Mouse (Mus musculus) limb, embryonic 12.5 days (tissue): ENCODE measurements at regions not wholly inside any gene's neighbourhood (a gene's known extent, or its start where the extent isn't known, plus 50 kb on each side); places are given as distances from the start of the nearest gene placed in this dataset.

ENCODE experiments used
- ATAC-seq: fragments of 200-750 bp; cut with Nextera tagmentation; 2 replicates; pipeline ENCODE4 v1.8.0; 2017; ENCODE audit warnings: low read depth, moderate TSS enrichment; ENCODE audit not compliant: insufficient number of reproducible peaks, insufficient read depth, low FRiP score, low TSS enrichment
- H3K27ac ChIP-seq: fragments of 300-500 bp; sonication (generic); 2 replicates; pipeline ENCODE4 v1.5.1; 2016; ENCODE audit warnings: mild to moderate bottlenecking, moderate library complexity
- H3K27me3 ChIP-seq: fragments of 300-500 bp; sonication (generic); 2 replicates; pipeline ENCODE4 v1.6.1; 2016; ENCODE audit warnings: mild to moderate bottlenecking, moderate library complexity
- H3K36me3 ChIP-seq: fragments of 300-500 bp; sonication (generic); 2 replicates; pipeline ENCODE4 v1.6.1; 2016; ENCODE audit warnings: mild to moderate bottlenecking, moderate library complexity
- H3K4me1 ChIP-seq: fragments of 300-500 bp; sonication (generic); replicated peaks from 2 replicates; pipeline ENCODE4 v1.6.1; 2016
- H3K4me2 ChIP-seq: fragments of 300-500 bp; sonication (generic); 2 replicates; pipeline ENCODE4 v1.6.1; 2016; ENCODE audit warnings: mild to moderate bottlenecking, moderate library complexity
- H3K4me3 ChIP-seq: fragments of 300-500 bp; sonication (generic); replicated peaks from 2 replicates; pipeline ENCODE4 v1.5.1; 2016; ENCODE audit warnings: mild to moderate bottlenecking
- H3K9ac ChIP-seq: fragments of 300-500 bp; sonication (generic); replicated peaks from 2 replicates; pipeline ENCODE4 v1.6.1; 2016; ENCODE audit warnings: mild to moderate bottlenecking, moderate library complexity
- H3K9me3 ChIP-seq: fragments of 300-500 bp; sonication (generic); 2 replicates; pipeline ENCODE4 v1.6.1; 2016; ENCODE audit warnings: mild to moderate bottlenecking, moderate library complexity
- WGBS: fragments of 180-500 bp; shearing (Covaris S2); methylation state at CpG from one replicate; pipeline ENCODE4 v1.1.7; 2016; 5-methylcytosine and 5-hydroxymethylcytosine counted together

- no peak overlapping the region for H3K9ac ChIP-seq
- no peak for ATAC-seq
- H3K27me3 ChIP-seq: no peaks in the 10 kb centered on the region
- H3K4me2 ChIP-seq: no peak overlapping the region
- no peak overlapping the region for H3K4me3 ChIP-seq
- no peaks in the 10 kb centered on the region for H3K9me3 ChIP-seq
- whole genome bisulfite sequencing: 95% methylated on average over 1 of the region's 1 CpGs
- no peak overlapping the region for H3K27ac ChIP-seq
- no peaks in the 10 kb centered on the region for H3K36me3 ChIP-seq
- H3K4me1 ChIP-seq: no peaks in the 10 kb centered on the region
Observed at GRCm38 (mm10) chr11:82668026-82668425, 96.1 kb downstream of the Cct6b start.

DNA sequence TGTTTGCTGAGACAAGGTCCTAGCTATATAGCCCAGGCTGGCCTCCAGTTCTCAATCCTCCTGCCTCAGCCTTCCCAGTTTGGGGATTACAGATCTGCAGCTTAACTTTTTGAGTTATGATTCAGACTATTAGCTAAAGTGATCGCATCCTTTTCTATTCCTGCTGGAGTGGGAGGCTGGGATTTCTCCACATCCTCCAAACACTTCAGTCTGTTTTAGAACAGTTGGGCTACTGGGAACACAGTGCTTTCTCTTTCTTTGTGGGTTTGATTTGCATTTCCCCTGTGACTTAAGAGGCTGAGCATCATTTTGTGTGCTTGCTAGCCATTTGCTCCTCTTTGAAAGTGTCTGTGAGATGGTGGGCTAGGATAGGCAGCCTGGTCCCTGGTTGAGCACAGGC, 100.0 kb downstream of the Cct6b start:
- Histone ChIP-seq H3K4me2 (no peak overlapping the region), H3K4me3 (no peak overlapping the region), H3K36me3 (no peaks in the 10 kb centered on the region), H3K4me1 (no peaks in the 10 kb centered on the region), H3K27ac (no peak overlapping the region), H3K27me3 (no peaks in the 10 kb centered on the region), H3K9ac (no peak overlapping the region), H3K9me3 (no peaks in the 10 kb centered on the region)
- 100% methylated on average over 1 of the region's 1 CpGs for WGBS
- ATAC-seq: no peak

DNA sequence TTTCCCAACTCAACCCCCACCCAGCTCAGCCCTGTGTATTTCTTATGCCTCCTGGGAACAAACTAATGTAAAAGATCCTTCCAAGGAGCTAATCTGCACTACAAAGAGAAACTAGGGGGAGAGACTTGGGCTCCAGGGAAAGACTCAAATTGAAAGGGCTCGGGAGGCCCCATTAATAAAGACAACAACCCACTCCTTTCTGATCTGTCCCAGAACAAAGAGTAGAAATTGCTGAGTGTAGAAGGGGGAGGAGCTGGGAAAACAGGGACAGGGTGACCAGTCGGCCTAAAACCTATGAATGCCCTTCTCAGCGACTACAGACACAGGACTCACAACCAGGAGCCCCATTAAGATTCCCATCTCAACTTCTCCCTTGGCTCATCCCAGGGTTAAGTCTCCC, 102.0 kb downstream of the Cct6b start:
- Histone ChIP-seq H3K4me2 (no peak overlapping the region), H3K4me1 (no peaks in the 10 kb centered on the region), H3K27me3 (no peaks in the 10 kb centered on the region), H3K9ac (no peak overlapping the region), H3K27ac (no peak overlapping the region), H3K36me3 (no peaks in the 10 kb centered on the region), H3K4me3 (no peak overlapping the region), H3K9me3 (no peaks in the 10 kb centered on the region)
- ATAC-seq: no peak
- WGBS: 10% methylated on average over 3 of the region's 3 CpGs

DNA sequence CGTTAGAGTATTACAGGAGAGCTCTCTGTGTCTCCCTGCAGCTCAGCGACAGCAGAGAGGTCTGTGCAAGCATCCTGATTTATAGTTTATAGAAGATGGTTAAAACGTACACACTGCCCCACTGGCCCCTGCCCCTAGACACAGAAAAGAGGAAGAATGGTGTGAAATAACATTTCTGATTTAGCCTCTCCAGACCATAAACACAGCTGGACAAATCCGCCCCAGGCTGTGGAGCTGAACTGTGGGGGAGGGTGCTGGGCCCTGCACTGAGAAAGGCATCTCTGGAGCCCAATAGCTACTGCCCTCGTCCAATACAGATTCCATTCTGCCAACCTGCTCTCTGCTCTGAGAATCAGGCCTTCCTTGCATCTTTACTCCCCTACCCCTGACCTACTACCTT, 112.4 kb downstream of the Cct6b start:
- WGBS: 13% methylated on average over 5 of the region's 5 CpGs
- no peak for ATAC-seq
- no peak overlapping the region for H3K27ac ChIP-seq

DNA sequence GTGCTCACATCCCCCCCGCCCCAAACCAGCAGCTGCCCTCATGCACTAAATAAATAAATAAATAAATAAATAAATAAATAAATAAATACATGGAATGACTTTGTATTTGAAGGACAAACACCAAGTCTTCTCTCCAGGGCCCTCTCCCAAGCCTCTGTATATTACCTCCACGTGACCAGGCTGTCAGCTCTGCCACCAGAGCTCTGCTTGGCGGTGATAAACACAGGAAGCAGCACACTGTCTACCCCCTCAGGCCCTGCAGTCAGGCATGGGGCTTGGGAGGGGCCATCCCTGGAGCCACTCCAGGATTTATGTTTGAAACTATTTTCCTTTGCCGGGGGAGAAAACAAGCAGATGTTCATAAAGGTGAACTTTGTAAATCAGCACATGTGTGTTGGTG, 125.6 kb downstream of the Cct6b start:
- no peak overlapping the region for H3K27ac ChIP-seq

More for the DNA sequence above, 112.4 kb downstream of the Cct6b start:
- H3K4me2 ChIP-seq: no peak overlapping the region
- H3K36me3 ChIP-seq: no peaks in the 10 kb centered on the region
- H3K9ac ChIP-seq: no peak overlapping the region
- H3K4me1 ChIP-seq: peaks cover 25% of the 10 kb centered on the region
- peaks cover 11% of the 10 kb centered on the region for H3K27me3 ChIP-seq
- no peak overlapping the region for H3K4me3 ChIP-seq
- H3K9me3 ChIP-seq: no peaks in the 10 kb centered on the region

DNA sequence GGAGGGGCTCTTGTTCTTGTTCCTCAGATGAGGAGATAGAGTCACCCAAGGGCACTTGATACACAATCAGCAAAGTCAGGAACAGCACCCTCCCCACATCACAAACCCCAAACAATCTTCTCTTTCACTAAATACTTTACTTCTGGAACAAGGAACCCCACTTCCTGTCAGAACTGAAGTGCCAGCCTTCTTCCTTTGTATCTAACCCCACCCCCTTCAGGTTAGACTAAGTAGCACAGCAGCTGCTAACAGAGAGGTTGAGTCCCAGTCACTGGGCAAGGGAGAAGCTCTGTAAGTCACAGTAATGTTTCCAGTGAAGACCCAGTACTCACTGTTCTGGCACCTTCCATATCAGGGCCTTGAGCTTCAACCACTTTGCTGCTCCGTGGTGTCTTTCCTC, 131.9 kb downstream of the Cct6b start:
- WGBS: 96% methylated on average over 1 of the region's 1 CpGs
- peaks cover 14% of the 10 kb centered on the region for H3K4me1 ChIP-seq
- no peak overlapping the region for H3K9ac ChIP-seq
- H3K4me3 ChIP-seq: no peak overlapping the region
- H3K27me3 ChIP-seq: peaks cover 8% of the 10 kb centered on the region
- peaks cover 4% of the 10 kb centered on the region; the same call in 1 of the 2 replicates for H3K9me3 ChIP-seq
- H3K36me3 ChIP-seq: no peaks in the 10 kb centered on the region
- H3K27ac ChIP-seq: no peak overlapping the region
- no peak for ATAC-seq
- no peak overlapping the region for H3K4me2 ChIP-seq

More for the DNA sequence above, 125.6 kb downstream of the Cct6b start:
- Histone ChIP-seq H3K36me3 (no peaks in the 10 kb centered on the region), H3K4me3 (no peak overlapping the region), H3K4me2 (no peak overlapping the region), H3K4me1 (peaks cover 32% of the 10 kb centered on the region), H3K9ac (no peak overlapping the region), H3K9me3 (no peaks in the 10 kb centered on the region), H3K27me3 (peaks cover 10% of the 10 kb centered on the region)
- 25% methylated on average over 4 of the region's 4 CpGs for WGBS
- ATAC-seq: no peak

GRCm38 (mm10) chr11:82631387-82631786, 132.7 kb downstream of the Cct6b start:
- Histone ChIP-seq H3K27me3 (no peaks in the 10 kb centered on the region), H3K4me2 (no peak overlapping the region), H3K27ac (no peak overlapping the region), H3K4me1 (peaks cover 17% of the 10 kb centered on the region), H3K36me3 (no peaks in the 10 kb centered on the region), H3K4me3 (no peak overlapping the region), H3K9ac (no peak overlapping the region), H3K9me3 (peaks cover 4% of the 10 kb centered on the region; the same call in 1 of the 2 replicates)
- WGBS: 24% methylated on average over 4 of the region's 4 CpGs
- ATAC-seq: no peak

DNA sequence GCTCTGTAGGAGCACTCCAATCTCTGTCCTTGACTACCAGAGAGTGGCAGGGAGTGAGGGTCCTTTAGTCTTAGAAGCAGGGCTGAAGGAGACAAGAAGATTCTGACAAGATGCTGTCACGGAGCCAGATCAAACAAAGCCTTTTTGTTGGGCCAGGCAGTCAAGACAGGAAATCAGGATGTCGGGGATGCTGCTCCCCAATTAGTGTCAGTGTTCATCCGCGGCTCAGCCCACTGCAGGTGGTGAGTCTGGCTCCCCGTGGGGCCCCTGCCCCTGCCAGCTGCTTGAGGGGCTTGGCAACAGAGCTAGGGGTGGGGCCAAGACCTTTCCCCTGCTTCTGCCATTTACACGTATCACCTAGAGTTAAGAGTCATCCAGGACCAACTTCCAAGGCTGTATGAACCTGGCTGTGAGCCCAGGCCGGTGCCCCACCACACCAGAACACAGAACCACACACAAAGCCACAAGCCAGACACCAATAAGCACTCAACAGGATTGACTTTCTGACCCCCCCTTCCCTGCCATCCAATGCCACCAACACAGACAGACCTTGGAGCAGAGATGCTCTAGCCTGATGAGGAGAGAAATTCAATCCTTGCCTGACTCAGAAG, 137.5 kb downstream of the Cct6b start:
- Histone ChIP-seq H3K4me3 (no peak overlapping the region), H3K9me3 (no peaks in the 10 kb centered on the region), H3K27me3 (no peaks in the 10 kb centered on the region; the same call in 1 of the 2 replicates), H3K36me3 (no peaks in the 10 kb centered on the region), H3K9ac (no peak overlapping the region), H3K27ac (no peak overlapping the region), H3K4me1 (0 out of 2 replicates have a peak, but pooled peaks cover 6% of the 10 kb centered on the region), H3K4me2 (no peak overlapping the region)
- 51% methylated on average over 7 of the region's 7 CpGs for WGBS
- ATAC-seq: no peak

- WGBS: 90% methylated on average over 10 of the region's 10 CpGs
- Histone ChIP-seq H3K4me3 (no peak overlapping the region), H3K4me2 (no peak overlapping the region), H3K4me1 (peaks cover 15% of the 10 kb centered on the region; the same call in 1 of the 2 replicates), H3K9ac (no peak overlapping the region), H3K9me3 (no peaks in the 10 kb centered on the region), H3K27ac (no peak overlapping the region), H3K36me3 (no peaks in the 10 kb centered on the region), H3K27me3 (peaks cover 24% of the 10 kb centered on the region)
- no peak for ATAC-seq
Observed at GRCm38 (mm10) chr11:82621061-82621460, 143.1 kb downstream of the Cct6b start.

DNA sequence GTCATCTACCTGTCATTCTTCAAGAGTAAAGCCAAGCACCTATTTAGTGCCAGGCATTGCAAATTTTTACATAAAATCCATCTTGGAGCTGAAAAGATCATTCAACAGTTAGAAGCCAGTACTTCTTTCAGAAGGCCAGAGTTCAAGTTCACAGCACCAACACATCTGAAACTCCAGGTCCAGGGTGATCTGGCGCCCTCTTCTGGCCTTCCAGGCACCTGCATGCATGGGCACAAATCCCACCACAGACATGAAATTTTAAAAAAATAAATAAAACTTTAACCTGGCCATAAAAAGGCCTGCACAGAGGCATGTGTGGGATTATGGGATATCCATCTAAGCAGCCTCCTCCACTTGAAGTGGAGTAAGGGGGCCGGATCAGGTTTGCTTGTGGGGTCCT, 144.7 kb downstream of the Cct6b start:
- Histone ChIP-seq H3K9me3 (no peaks in the 10 kb centered on the region), H3K4me1 (peaks cover 15% of the 10 kb centered on the region; the same call in 1 of the 2 replicates), H3K4me2 (no peak overlapping the region), H3K27ac (no peak overlapping the region), H3K4me3 (no peak overlapping the region), H3K36me3 (no peaks in the 10 kb centered on the region), H3K27me3 (peaks cover 24% of the 10 kb centered on the region), H3K9ac (no peak overlapping the region)
- WGBS: 62% methylated on average over 2 of the region's 2 CpGs
- no peak for ATAC-seq

- Histone ChIP-seq H3K27ac (no peak overlapping the region), H3K36me3 (no peaks in the 10 kb centered on the region), H3K9me3 (no peaks in the 10 kb centered on the region), H3K9ac (no peak overlapping the region), H3K4me1 (peaks cover 15% of the 10 kb centered on the region; the same call in 1 of the 2 replicates), H3K27me3 (peaks cover 24% of the 10 kb centered on the region), H3K4me2 (peak overlapping the region; percentile 22), H3K4me3 (no peak overlapping the region)
- 4% methylated on average over 9 of the region's 9 CpGs for WGBS
- no peak for ATAC-seq
Observed at GRCm38 (mm10) chr11:82618457-82618856, 145.7 kb downstream of the Cct6b start.

DNA sequence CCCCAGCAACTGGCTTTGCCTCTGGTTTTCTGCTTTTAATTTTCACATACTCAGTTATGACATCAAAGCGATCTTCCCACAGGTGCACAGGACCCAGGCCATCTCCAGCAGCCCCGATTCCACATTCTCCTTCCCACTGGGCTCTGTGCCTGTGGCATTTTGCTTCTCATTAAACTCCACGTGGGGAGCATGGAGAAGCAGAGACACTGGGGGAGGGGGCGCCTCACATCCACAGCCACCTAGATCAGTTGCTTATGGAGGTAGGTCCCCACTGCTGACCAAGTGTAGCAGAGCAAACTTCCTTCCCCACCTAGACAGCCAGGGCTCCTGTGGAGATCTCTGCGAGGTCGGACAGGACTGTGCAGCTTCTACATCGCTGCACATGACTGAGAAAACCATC, 147.3 kb downstream of the Cct6b start:
- no peak for ATAC-seq
- Histone ChIP-seq H3K4me1 (peaks cover 15% of the 10 kb centered on the region; the same call in 1 of the 2 replicates), H3K9ac (no peak overlapping the region), H3K36me3 (no peaks in the 10 kb centered on the region), H3K4me3 (no peak overlapping the region), H3K27ac (no peak overlapping the region), H3K9me3 (no peaks in the 10 kb centered on the region), H3K4me2 (no peak overlapping the region), H3K27me3 (peaks cover 24% of the 10 kb centered on the region)
- 54% methylated on average over 7 of the region's 7 CpGs for WGBS
